In genomic region chr11:95598214-95599062, GRCm38 (mm10) we compare ENCODE assay signal across 15 mouse cellular contexts. TPM values are rescaled to one million over a fixed set of nuclear protein-coding genes. Genes with fewer than 3 reads are reported as not detected.
DNase-seq lines count a peak whose midpoint lies in the region; ATAC-seq and TF ChIP-seq lines count a peak whose summit lies in the region.
"Had no signal": no experiment of that assay in that cellular context is flagged by ENCODE, and none has a peak within 500 bp of the region (broad histone marks: within the 10 kb centered on the region; RNA-seq: fewer than 3 reads in every experiment).

No protein-coding gene starts in this region.

- WGBS in kidney, adult 2 months, result 65% methylated on average over 14 of the region's 14 CpGs
- 28% methylated on average over 14 of the region's 14 CpGs for WGBS in forebrain, postnatal 0 days
- WGBS in neural tube, embryonic 12.5 days, result 18% methylated on average over 14 of the region's 14 CpGs

- no peak for TF ChIP-seq CTCF in kidney, adult 2 months (conservative IDR thresholded peaks at IDR 0.05; ENCODE audit: insufficient read depth, insufficient read length, low read depth, low read length)
- TF ChIP-seq CTCF in forebrain, postnatal 0 days (IDR thresholded peaks at IDR 0.05; ENCODE audit: low read depth), result no peak

- H3K4me2 ChIP-seq in forebrain, postnatal 0 days (ENCODE audit: low read depth), result peak overlapping the region; percentile 18
- peak overlapping the region; percentile 41 for H3K4me2 ChIP-seq in neural tube, embryonic 12.5 days (replicated peaks)
- H3K4me2 ChIP-seq: embryonic facial prominence, embryonic 15.5 days; heart, embryonic 15.5 days; liver, embryonic 13.5 days had no signal

- H3K27me3 ChIP-seq in kidney, adult 2 months (replicated peaks; ENCODE audit: control insufficient read depth, insufficient read depth, low read length), result no peaks in the 10 kb centered on the region
- H3K27me3 ChIP-seq in forebrain, postnatal 0 days (ENCODE audit: insufficient read depth, low read length), result peaks cover 3% of the 10 kb centered on the region; the same call in 1 of the 2 replicates
- H3K27me3 ChIP-seq in neural tube, embryonic 12.5 days (replicated peaks), result peaks cover 9% of the 10 kb centered on the region; the same call in 1 of the 2 replicates

- peaks cover 4% of the 10 kb centered on the region; the same call in 1 of the 2 replicates for H3K9me3 ChIP-seq in forebrain, postnatal 0 days (ENCODE audit: low read length)
- H3K9me3 ChIP-seq in neural tube, embryonic 12.5 days, result 0 out of 2 replicates have a peak, but pooled peaks cover 4% of the 10 kb centered on the region
- H3K9me3 ChIP-seq: heart, embryonic 15.5 days; liver, embryonic 13.5 days had no signal

- H3K27ac ChIP-seq in kidney, adult 2 months (ENCODE audit: insufficient read depth, low read depth, low read length), result no peak overlapping the region
- H3K27ac ChIP-seq in forebrain, postnatal 0 days (ENCODE audit: low read depth, low read length), result no peak overlapping the region
- no peak overlapping the region for H3K27ac ChIP-seq in neural tube, embryonic 12.5 days
- H3K27ac ChIP-seq: embryonic facial prominence, embryonic 15.5 days; heart, embryonic 15.5 days; liver, embryonic 13.5 days had no signal

- TF ChIP-seq POLR2A in kidney, adult 2 months (IDR thresholded peaks at IDR 0.05; ENCODE audit: low read depth, low read length), result no peak

- H3K9ac ChIP-seq in forebrain, postnatal 0 days, result no peak overlapping the region
- H3K9ac ChIP-seq in neural tube, embryonic 12.5 days, result no peak overlapping the region
- H3K9ac ChIP-seq: embryonic facial prominence, embryonic 15.5 days; heart, embryonic 15.5 days; liver, embryonic 13.5 days had no signal

- peaks cover 9% of the 10 kb centered on the region; the same call in 1 of the 2 replicates for H3K4me1 ChIP-seq in kidney, adult 2 months (ENCODE audit: control insufficient read depth, insufficient read depth, low read length)
- peaks cover 7% of the 10 kb centered on the region; the same call in 1 of the 2 replicates for H3K4me1 ChIP-seq in forebrain, postnatal 0 days (ENCODE audit: insufficient read depth)
- H3K4me1 ChIP-seq in neural tube, embryonic 12.5 days, result peaks cover 48% of the 10 kb centered on the region

- H3K36me3 ChIP-seq in kidney, adult 2 months (ENCODE audit: control insufficient read depth, insufficient read depth, low read length), result no peaks in the 10 kb centered on the region
- H3K36me3 ChIP-seq in forebrain, postnatal 0 days (ENCODE audit: insufficient read depth), result no peaks in the 10 kb centered on the region
- H3K36me3 ChIP-seq in neural tube, embryonic 12.5 days, result no peaks in the 10 kb centered on the region
- H3K36me3 ChIP-seq: embryonic facial prominence, embryonic 15.5 days; heart, embryonic 15.5 days; liver, embryonic 13.5 days had no signal

- H3K4me3 ChIP-seq in kidney, adult 2 months (ENCODE audit: insufficient read depth, low read depth, low read length), result no peak overlapping the region
- no peak overlapping the region for H3K4me3 ChIP-seq in forebrain, postnatal 0 days (ENCODE audit: low read depth, low read length)
- H3K4me3 ChIP-seq in neural tube, embryonic 12.5 days, result no peak overlapping the region
- H3K4me3 ChIP-seq: embryonic facial prominence, embryonic 15.5 days; heart, embryonic 15.5 days; liver, embryonic 13.5 days had no signal

- peak; percentile 11 for DNase-seq in embryo, embryonic 10 days (ENCODE audit: low spot score)
- no peak for DNase-seq in embryo, embryonic 9.5 days (ENCODE audit: extremely low spot score)
- DNase-seq in kidney, postnatal 10 days, result peak; percentile 5
- no peak for DNase-seq in kidney, adult 2 months
- no peak for DNase-seq in forebrain, postnatal 0 days
- no peak for DNase-seq in adrenal gland, adult 2 months
- DNase-seq in cerebellum, adult 9-10 months, result no peak
- DNase-seq: cerebellum, postnatal 36 days; kidney, postnatal 14 days; liver, embryonic 13.5 days had no signal

- ATAC-seq in forebrain, postnatal 0 days, result no peak
- ATAC-seq in neural tube, embryonic 12.5 days (ENCODE audit: low FRiP score, low read depth), result peak; percentile 61; the same call in 1 of the 2 replicates
- ATAC-seq: activated CD4-positive, CD25-positive, alpha-beta regulatory T cell, adult 4 months; inflammation-experienced regulatory T-cells, adult 6 months had no signal

RNA-seq across cellular contexts. Expression of gene Ngfr, which starts 10.9 kb away (rescaled TPM):
- polyA plus RNA-seq in kidney, adult 2 months (2012; rRNA removed), result 5.7 and 6.6 TPM in 2 replicates
- total RNA-seq in forebrain, postnatal 0 days (2014; rRNA removed), result 5.8 and 8.2 TPM in 2 replicates
- polyA plus RNA-seq in forebrain, postnatal 0 days (2015; fragmentation: Nextera tagmentation; extraction: Ambion mirVana), result 4.5 and 6.0 TPM in 2 replicates
- 106 and 125 TPM in 2 replicates for polyA plus RNA-seq in neural tube, embryonic 12.5 days (2016; fragmentation: Nextera tagmentation; extraction: Ambion mirVana)
- total RNA-seq in adrenal gland, adult 2 months (2021), result 1 to 10 TPM; 2.6 to 5.7 TPM
- polyA plus RNA-seq in adrenal gland, adult 2 months (2012; rRNA removed), result 8.0 and 14.2 TPM in 2 replicates
- polyA plus RNA-seq: activated CD4-positive, CD25-positive, alpha-beta regulatory T cell, adult 4 months; inflammation-experienced regulatory T-cells, adult 6 months had no signal

Comparison
In these comparisons a context has a peak if more than half of its experiments do, and no peak if none do; other contexts are left out.
1. DNase-seq: peak in embryo, embryonic 10 days (single experiment) and kidney, postnatal 10 days (single experiment); none in embryo, embryonic 9.5 days (single experiment), kidney, adult 2 months (single experiment), forebrain, postnatal 0 days (single experiment), adrenal gland, adult 2 months (single experiment) and cerebellum, adult 9-10 months (single experiment).